Mouse (Mus musculus) megakaryocyte, embryonic 14.5 days (primary cell): ENCODE measurements at regions not wholly inside any gene's neighbourhood (a gene's known extent, or its start where the extent isn't known, plus 50 kb on each side); places are given as distances from the start of the nearest gene placed in this dataset.

Experiments used
- FLI1 ChIP-seq: IDR thresholded peaks from 2 replicates; pipeline ENCODE4 v1.6.1; 2012; ENCODE audit warnings: low read length, inconsistent platforms, mixed read lengths
- GATA1 ChIP-seq: IDR thresholded peaks from 3 replicates; pipeline ENCODE4 v1.6.1; 2012; ENCODE audit warnings: mixed read lengths, low read length, inconsistent platforms, borderline replicate concordance

DNA sequence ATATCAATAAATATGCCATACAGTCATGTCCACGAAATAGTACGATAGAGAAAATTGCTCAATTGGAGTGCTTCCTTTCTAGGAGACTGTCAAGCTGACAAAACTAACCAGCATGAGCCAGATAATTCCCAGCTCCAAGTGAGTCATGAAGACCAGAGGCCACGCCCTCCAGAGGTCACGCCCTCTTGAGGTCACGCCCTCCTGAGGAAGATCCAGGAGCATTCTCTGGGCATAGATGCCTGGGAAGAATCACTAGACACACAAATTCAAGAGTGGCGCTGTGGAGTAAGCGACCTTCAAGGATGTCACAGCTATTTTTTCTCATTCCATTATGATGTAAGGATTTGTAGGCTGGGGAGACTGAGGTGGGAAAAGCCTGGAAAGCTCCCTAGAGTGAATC lies 76.5 kb downstream of the Pttg1 start:
- TF ChIP-seq FLI1 (no peak), GATA1 (no peak)
